Mouse (Mus musculus) adrenal gland, adult 2 months (tissue): ENCODE measurements around the gene Klf11. TPM values are rescaled to one million over a fixed set of nuclear protein-coding genes. Genes with fewer than 3 reads are reported as not detected.
A peak's percentile ranks its signal among the peaks of the same experiment; 100 is the strongest.
"Not testable (repeated sequence)": the region's sequence is repeated elsewhere in the genome, so short reads cannot be mapped to it uniquely, and the experiment has no call there.

ENCODE experiments used
- DNase-seq: peaks from one replicate; pipeline ENCODE4 v3.0.0; 2021
- polyA plus RNA-seq: library from polyadenylated mRNA; depleted of rRNA; stranded (reverse); fragments of >200 nt; gene quantifications from 2 replicates; pipeline ENCODE4 v1.2.3, GENCODE M21; 2012
- total RNA-seq, 2 experiments: library from RNA; stranded (reverse); gene quantifications; 2 replicates each; pipeline ENCODE4 v1.2.3; 2021

Klf11 gene
- total and polyA plus RNA-seq, 3 experiments = 9.1 to 13.5 (median 10.4) TPM

DNA sequence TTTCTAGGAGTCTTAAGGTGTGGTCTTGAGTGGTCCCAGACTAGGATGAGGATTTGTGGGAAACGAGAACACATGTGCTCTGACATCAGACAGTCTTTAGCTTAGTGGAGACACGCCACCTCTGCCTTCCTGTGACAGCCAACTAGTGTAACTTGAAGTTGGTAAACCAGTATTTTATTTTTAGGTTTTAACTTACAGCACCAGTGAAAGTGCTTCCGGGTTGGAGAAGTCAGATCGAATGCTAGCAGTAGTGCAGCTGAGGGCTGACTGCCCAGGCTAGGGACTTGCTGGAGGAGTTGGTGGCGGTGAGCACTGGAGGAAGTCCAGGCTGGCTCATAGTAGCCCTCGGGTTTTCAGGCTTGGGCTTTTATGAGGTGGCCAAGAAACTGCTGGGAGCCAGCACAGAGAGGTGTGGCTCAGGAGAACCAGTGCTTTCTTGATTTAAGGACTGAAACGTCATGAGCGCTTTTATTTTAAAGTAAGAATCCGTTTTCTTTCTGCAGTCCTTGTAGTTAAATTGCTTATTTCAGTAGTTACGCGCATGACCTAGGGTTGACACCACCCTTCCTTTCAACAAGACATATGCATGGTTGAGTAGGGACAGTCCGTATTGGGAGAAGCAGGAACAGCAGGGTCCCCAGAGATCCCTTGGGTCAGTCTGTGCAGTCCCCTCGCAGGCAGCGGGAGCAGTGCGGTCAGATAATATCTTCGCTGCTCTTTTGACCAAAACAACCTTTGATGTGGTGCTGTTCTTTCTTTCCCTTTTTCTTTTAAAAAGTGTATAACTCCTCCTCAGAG lies 3.2 kb downstream of the Klf11 start:
- no peak for DNase-seq

GRCm38 (mm10) chr12:24656436-24656835 lies 5.4 kb downstream of the Klf11 start:
- no peak for DNase-seq

GRCm38 (mm10) chr12:24658998-24659397 lies 7.9 kb downstream of the Klf11 start:
- no peak for DNase-seq

DNA sequence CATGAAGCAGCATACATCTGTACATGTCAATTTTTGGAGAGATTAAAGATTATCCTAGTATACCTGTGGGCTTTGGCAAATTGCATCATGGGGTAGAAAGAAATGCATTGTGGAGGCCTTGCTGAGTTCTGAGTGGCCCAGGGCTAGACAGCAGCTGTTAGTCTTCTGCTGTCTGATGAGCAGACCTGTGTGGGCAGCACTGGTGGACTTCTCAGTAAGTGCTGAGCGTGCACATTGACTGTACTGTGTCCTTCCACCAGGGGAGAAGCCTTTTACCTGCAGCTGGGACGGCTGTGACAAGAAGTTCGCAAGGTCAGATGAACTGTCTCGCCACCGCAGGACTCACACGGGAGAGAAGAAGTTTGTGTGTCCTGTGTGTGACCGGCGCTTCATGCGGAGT lies 8.8 kb downstream of the Klf11 start:
- no peak for DNase-seq

- no peak for DNase-seq
Observed at GRCm38 (mm10) chr12:24661100-24661499, 10.0 kb downstream of the Klf11 start.

DNA sequence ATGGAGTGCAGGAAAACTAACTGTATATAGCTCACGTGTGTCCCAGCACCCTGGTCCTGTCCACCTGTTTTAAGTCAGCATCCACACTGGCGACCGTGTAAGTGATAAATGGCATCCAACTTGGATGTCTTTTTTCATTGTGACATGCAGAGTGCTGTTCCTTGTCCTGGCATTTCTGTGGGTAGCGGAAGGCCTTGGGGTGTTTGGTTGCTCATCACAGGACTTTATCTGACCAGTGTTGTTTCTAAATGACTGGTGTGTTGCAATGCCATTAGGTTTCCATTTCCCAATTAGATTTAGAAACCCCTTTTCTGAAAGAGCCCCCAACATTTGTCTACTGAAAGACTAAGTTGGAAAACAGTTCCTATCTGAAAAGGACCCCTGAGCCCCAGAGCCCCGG lies 11.1 kb downstream of the Klf11 start:
- no peak for DNase-seq

DNA sequence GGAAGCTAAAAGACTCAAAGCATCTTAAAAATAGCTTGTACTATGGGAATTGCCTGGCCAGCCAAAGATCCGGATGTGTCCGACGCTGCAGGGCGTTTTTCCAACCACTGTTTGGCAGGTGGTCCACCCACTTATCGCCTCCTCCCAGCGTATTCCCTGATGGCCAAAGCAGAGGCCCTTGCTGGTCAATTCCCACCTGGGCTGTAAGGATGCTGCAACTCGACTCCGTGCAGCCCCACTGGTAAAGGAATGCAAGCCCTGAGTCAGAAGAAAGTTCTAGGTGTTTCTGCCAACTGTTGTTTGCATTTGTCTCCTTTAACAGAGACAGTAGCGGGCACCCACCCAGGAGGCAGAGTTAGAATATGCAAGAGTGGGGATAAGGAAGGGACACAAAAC lies 29.0 kb downstream of the Klf11 start:
- DNase-seq = no peak

DNA sequence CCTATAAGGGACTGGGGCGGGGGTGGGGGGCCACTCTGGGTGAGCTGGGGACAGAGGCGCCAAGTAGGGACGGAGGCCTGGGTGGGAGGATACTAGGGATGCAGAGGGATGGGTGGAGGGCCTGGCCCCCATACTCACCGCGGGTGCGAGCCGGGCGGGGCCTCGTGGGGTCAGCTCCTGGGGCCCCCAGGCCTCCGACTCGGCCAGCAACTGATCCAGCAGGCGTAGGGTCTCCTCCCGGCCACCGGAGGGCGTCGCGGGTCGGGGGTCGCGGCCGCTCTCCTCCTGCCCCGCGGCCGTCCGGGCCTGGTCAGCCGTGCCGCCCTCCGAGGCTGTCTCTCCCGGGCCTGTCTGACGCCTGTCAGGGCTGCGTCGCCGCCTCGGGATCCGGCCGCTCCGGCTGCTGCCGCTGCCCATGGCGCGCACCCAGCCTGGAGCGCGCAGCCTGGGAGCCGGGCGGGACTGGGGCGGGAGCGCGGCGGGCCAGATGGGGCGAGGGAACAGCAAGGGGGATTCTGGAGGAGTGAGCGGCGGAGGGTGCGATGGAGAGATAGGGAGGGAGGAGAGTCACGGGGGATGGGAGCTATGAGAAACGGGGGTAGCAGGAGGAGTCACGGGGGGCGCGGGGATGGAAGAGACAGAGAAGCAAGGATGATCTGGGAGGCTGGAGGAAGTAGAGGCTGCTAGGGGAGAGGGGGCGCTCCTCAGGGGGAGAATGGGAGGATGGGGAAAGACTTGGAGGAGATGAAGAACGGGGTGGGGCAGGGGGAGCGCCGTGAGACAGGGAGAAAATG lies 29.6 kb downstream of the Klf11 start:
- peak; percentile 40 for DNase-seq

GRCm38 (mm10) chr12:24681286-24682023 lies 30.4 kb downstream of the Klf11 start, which contains the start of gene Cys1:
Cys1 (minus strand) TSS chr12:24681813.
- peak; percentile 34 for DNase-seq

DNA sequence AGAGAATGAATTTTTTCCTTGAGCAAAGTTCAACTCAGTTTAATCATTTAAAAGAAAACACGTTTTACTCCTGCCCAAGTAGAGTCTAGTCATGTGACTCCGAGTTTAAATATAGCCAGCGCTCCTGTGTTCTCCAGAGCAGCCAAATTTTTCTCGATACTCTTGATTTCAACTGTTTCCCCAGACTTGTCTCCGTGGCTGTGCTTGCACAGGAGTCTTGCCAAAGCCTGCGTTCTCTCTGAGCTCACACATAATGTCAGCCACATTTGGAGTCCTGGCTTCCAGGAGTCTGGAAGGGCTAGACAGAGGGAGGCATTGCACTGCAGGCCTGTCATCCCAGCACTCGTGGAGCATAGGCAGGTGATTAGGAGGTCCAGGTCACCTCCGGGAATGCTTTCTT lies 31.5 kb downstream of the Klf11 start:
- DNase-seq = no peak

- no peak for DNase-seq
Observed at GRCm38 (mm10) chr12:24683461-24683860, 32.4 kb downstream of the Klf11 start.

DNA sequence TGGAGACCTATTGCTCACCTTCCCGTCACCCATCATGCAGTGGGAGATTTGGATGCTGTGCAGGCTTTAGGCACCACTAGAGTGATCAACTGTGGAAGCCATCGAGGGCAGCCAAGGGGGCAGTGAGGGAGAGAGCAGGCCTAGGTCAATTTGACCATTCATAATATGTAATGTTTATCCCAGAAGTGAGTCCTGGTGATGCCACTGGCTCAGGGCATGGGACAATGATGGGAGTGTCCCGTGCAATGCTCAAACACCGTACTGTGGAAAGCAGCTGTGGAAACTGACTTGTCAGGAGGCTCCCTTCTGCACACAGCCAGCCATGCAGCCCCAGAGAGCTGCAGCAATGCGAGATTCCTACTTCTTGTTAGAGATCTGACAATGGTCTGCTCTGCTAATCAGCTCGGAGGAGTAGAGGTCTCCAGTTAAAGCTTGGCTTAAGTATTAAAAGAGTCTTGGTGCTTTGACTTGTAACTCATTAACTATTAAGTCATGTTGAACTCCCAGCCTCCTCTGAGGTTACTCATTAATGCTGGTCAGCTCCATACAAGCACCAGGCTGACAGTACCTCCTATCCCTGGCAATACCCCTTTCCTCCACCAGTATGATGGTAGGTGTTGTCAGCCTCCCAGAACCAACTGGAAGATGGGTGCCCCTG lies 35.1 kb downstream of the Klf11 start:
- DNase-seq = no peak

DNA sequence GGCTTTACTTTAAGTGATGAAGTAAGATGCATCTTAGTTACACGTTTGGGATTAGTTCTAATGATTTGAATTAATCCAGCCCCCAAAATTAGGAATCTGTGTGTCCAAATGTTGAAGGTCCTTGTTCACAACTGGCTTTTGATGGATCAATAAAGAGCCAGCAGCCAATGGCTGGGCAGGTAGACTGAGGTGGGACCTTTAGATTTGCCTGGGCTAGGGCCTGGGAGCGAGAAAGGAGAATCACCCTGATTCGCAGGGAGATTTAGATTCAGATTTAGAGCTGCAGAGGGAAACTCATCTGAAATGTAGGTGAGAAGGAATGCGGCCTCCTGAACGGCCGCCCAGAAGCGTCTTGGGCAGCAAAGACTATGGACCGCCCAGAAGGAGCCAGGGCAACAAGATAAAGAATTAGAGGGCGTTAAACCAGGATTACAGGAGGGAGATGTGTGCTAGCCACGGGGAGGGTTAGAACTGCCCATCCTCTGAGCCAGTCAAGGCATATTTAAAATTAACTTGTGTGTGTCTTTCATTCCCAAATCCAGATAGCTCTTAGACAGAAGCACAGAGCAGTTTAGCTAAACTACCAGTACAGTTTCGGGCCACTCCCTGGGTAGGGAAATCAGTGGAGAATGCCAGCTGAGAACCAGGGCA lies 35.7 kb downstream of the Klf11 start:
- DNase-seq = no peak

GRCm38 (mm10) chr12:24690351-24690750 lies 39.3 kb downstream of the Klf11 start:
- DNase-seq = no peak

DNA sequence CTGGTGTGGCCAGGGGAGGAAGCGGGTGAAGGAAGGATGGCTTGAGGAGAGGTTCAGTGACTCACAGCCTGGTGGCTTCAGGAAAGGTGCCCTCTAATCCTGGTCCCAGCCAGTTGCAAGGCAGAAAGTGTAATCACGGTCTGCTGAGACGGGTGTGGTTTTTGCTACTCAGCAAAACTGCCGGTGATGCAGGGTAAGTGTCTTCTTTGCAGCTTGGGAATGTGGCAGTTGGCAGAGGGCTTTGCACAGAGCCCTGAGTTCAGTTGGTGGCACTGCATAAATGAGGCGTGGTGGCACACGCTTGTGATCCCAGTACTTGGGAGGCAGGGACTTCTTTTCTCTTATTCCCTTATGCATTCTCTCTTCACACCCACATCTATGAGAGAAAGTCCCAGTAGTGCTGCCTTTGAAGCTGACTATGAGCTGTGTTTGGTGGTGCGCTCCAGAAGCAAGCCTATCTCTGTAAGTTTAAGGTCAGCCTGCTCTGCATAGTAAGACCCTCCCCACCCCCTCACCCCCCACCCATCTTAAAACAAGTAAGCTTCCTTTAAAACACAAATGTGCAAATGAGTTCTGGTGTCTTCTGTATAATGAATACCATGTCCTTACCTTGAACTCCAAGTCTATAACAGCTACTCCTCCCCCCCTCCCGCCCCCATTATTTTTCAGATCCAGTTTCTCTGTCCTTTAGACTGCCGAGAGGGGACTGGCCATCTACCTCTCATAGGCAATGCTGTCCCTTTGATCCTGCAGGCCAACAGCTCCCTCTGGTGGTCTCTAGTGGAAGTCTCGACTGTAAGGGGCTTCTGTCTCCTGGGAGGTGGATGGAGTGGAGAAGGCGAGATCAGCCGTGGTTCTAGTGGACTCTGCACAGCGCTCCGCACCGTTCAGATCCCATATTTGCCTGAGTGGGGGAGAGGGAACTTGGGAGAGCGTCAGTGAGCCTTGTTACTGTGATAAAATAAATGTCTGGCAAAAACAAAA lies 45.7 kb downstream of the Klf11 start:
- DNase-seq = peak; percentile 83

- no peak for DNase-seq
Observed at GRCm38 (mm10) chr12:24697484-24698204, 46.6 kb downstream of the Klf11 start.

DNA sequence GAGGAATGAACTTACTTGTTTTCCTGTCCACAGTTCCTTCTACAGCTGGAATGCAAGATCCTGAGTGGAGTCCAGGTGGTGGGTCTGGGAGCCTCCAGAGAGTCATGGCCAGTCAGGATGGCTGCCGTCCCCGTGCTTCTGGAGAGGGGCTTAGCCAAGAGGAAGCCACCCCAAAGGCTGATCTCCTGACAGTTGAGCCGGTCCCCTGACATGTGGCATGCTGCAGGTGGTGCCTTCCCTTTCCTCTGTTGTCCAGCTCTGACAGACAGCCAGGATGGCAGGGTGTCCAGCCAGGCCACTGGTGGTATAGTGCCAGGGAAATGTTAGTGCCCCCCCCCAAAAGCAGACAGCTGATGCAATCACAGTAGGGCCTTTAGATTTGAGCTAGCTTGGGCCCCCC lies 47.4 kb downstream of the Klf11 start:
- DNase-seq = no peak

- no peak for DNase-seq
Observed at GRCm38 (mm10) chr12:24699578-24699977, 48.5 kb downstream of the Klf11 start.

DNA sequence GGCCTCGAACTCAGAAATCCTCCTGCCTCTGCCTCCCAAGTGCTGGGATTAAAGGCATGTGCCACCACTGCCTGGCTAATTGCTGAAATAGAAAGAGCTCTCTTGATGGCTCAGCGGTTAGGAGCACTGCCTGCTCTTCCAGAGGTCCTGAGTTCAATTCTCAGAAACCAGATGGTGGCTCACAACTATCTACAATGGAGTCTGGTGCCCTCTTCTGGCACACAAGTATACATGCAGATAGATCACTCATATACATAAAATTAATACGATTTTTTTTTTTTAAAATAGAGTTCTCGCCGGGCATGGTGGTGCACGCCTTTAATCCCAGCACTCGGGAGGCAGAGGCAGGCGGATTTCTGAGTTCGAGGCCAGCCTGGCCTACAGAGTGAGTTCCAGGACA lies 50.5 kb downstream of the Klf11 start:
- DNase-seq = not testable (repeated sequence)

GRCm38 (mm10) chr12:24703013-24703412 lies 51.9 kb downstream of the Klf11 start:
- DNase-seq = no peak
